Mouse (Mus musculus) left cerebral cortex, postnatal 36 days (tissue): ENCODE measurements at regions not wholly inside any gene's neighbourhood (a gene's known extent, or its start where the extent isn't known, plus 50 kb on each side); places are given as distances from the start of the nearest gene placed in this dataset.

ENCODE experiments used
- DNase-seq, 2 experiments: peaks; one replicate each; pipeline ENCODE4 v3.0.0; 2021 to 2022; ENCODE audit warnings: low spot score in 2 of 2, mixed read lengths in 1 of 2
- intact Hi-C: fragments of 180-260 bp; cut with DNase I; formaldehyde crosslinking; loops from one replicate; pipeline ENCODE4 v1.15.1; 2025

GRCm38 (mm10) chr1:187413881-187414280 lies 194.7 kb upstream of the Esrrg start:
- DNase-seq: no peak
- intact Hi-C loops: no loop called here

- intact Hi-C loops: no loop called here
- no peak for DNase-seq
Measured at GRCm38 (mm10) chr1:187418186-187419140, 190.1 kb upstream of the Esrrg start.

GRCm38 (mm10) chr1:187428536-187429215 lies 179.9 kb upstream of the Esrrg start:
- no peak for DNase-seq
- intact Hi-C loops: no loop called here

- intact Hi-C loops: no loop called here
- no peak for DNase-seq
Measured at GRCm38 (mm10) chr1:187433716-187434634, 174.6 kb upstream of the Esrrg start.

- DNase-seq: no peak
- intact Hi-C loops: no loop called here
Measured at GRCm38 (mm10) chr1:187439170-187439914, 169.2 kb upstream of the Esrrg start.

- intact Hi-C loops: loop anchor here (10.0 kb wide), 1 partner anchor 1463 kb away; no protein-coding TSS in a partner anchor
Measured at GRCm38 (mm10) chr1:187441668-187442193, 166.9 kb upstream of the Esrrg start.

GRCm38 (mm10) chr1:187446511-187446910 lies 162.1 kb upstream of the Esrrg start:
- intact Hi-C loops: loop anchor here (10.0 kb wide), 1 partner anchor 1458 kb away; no protein-coding TSS in a partner anchor
- no peak for DNase-seq

More at GRCm38 (mm10) chr1:187441668-187442193, 166.9 kb upstream of the Esrrg start:
- DNase-seq: no peak

- intact Hi-C loops: loop anchor here (2.0 to 10.0 kb wide), 2 partner anchors 527 to 1457 kb away; no protein-coding TSS in a partner anchor
- peak; percentile 57 to 62 for DNase-seq
Measured at GRCm38 (mm10) chr1:187448173-187448572, 160.4 kb upstream of the Esrrg start.

- no peak for DNase-seq
- intact Hi-C loops: no loop called here
Measured at GRCm38 (mm10) chr1:187450106-187450505, 158.5 kb upstream of the Esrrg start.

- intact Hi-C loops: no loop called here
Measured at GRCm38 (mm10) chr1:187452189-187452588, 156.4 kb upstream of the Esrrg start.

GRCm38 (mm10) chr1:187454431-187454830 lies 154.2 kb upstream of the Esrrg start:
- DNase-seq: no peak
- intact Hi-C loops: no loop called here

More at GRCm38 (mm10) chr1:187452189-187452588, 156.4 kb upstream of the Esrrg start:
- no peak for DNase-seq

GRCm38 (mm10) chr1:187484821-187485220 lies 123.8 kb upstream of the Esrrg start:
- intact Hi-C loops: no loop called here
- DNase-seq: no peak

- intact Hi-C loops: no loop called here
- DNase-seq: no peak
Measured at GRCm38 (mm10) chr1:187487948-187488690, 120.5 kb upstream of the Esrrg start.

GRCm38 (mm10) chr1:187489452-187489851 lies 119.1 kb upstream of the Esrrg start:
- intact Hi-C loops: no loop called here
- DNase-seq: no peak

GRCm38 (mm10) chr1:187505368-187505767 lies 103.2 kb upstream of the Esrrg start:
- DNase-seq: no peak
- intact Hi-C loops: no loop called here

- intact Hi-C loops: no loop called here
- DNase-seq: no peak
Measured at GRCm38 (mm10) chr1:187507217-187507616, 101.4 kb upstream of the Esrrg start.

- intact Hi-C loops: no loop called here
- DNase-seq: no peak
Measured at GRCm38 (mm10) chr1:187531349-187531922, 77.2 kb upstream of the Esrrg start.

- intact Hi-C loops: no loop called here
- no peak for DNase-seq
Measured at GRCm38 (mm10) chr1:187536263-187536662, 72.3 kb upstream of the Esrrg start.
